Mouse (Mus musculus) CH12.LX (cell line): Measurements from ENCODE around the gene Tspan15. TPM values are rescaled to one million over a fixed set of nuclear protein-coding genes. Genes with fewer than 3 reads are reported as not detected.

ENCODE experiments used
- DNase-seq: peaks from one replicate; pipeline ENCODE4 v3.0.0-alpha.2; 2013; ENCODE audit errors: extremely low read depth
- H3K27ac ChIP-seq: 2 replicates; pipeline ENCODE4 v1.5.1; 2012; ENCODE audit warnings: low read depth, mild to moderate bottlenecking, control low read depth, moderate library complexity; ENCODE audit not compliant: insufficient read depth
- H3K27me3 ChIP-seq: replicated peaks from 2 replicates; pipeline ENCODE3; 2012; ENCODE audit warnings: inconsistent platforms
- H3K36me3 ChIP-seq, 2 experiments: replicated peaks in 1 of 2; 2 replicates each; pipeline versions ENCODE3 to v1.6.1; 2012; ENCODE audit warnings: inconsistent platforms in 1 of 2, low read length in 1 of 2, mild to moderate bottlenecking in 1 of 2, mixed read lengths in 1 of 2, moderate library complexity in 1 of 2; ENCODE audit not compliant: control insufficient read depth in 1 of 2, insufficient read depth in 1 of 2
- H3K4me1 ChIP-seq, 2 experiments: 2 replicates each; pipeline ENCODE4 v1.6.1; 2012; ENCODE audit warnings: inconsistent platforms in 1 of 2, moderate library complexity in 1 of 2; ENCODE audit not compliant: insufficient read depth in 2 of 2, control insufficient read depth in 1 of 2
- H3K4me2 ChIP-seq: 2 replicates; pipeline ENCODE4 v1.6.1; 2012; ENCODE audit warnings: low read depth, mild to moderate bottlenecking, control low read depth; ENCODE audit not compliant: poor library complexity, insufficient read depth, severe bottlenecking
- H3K4me3 ChIP-seq, 3 experiments: fragments of 150-350 bp in 1 of 3; sonication (generic) in 1 of 3; replicated peaks in 1 of 3; 2 replicates each; pipeline versions ENCODE3 to v1.5.1; 2011 to 2012; ENCODE audit warnings: low read depth in 2 of 3, low read length in 2 of 3, mild to moderate bottlenecking in 2 of 3, moderate library complexity in 2 of 3, control low read depth in 1 of 3, improper control_type of control experiment in 1 of 3, inconsistent platforms in 1 of 3, mixed read lengths in 1 of 3; ENCODE audit not compliant: poor library complexity in 1 of 3
- H3K79me2 ChIP-seq: replicated peaks from 2 replicates; pipeline ENCODE4 v1.6.1; 2012; ENCODE audit warnings: mild to moderate bottlenecking, moderate library complexity; ENCODE audit not compliant: control insufficient read depth, poor library complexity, insufficient read depth, severe bottlenecking; ENCODE audit errors: extremely low read depth
- H3K9ac ChIP-seq: 2 replicates; pipeline ENCODE4 v1.6.1; 2012; ENCODE audit warnings: low read depth, mild to moderate bottlenecking, control low read depth, moderate library complexity; ENCODE audit not compliant: insufficient read depth
- H3K9me3 ChIP-seq: replicated peaks from 2 replicates; pipeline ENCODE3; 2012; ENCODE audit warnings: low read length, inconsistent platforms, mixed read lengths
- BHLHE40 ChIP-seq: IDR thresholded peaks from 2 replicates; pipeline ENCODE4 v1.6.1; 2011; ENCODE audit warnings: mild to moderate bottlenecking, low read depth, low read length, improper control_type of control experiment
- CHD2 ChIP-seq: IDR thresholded peaks from 2 replicates; pipeline ENCODE4 v1.6.1; 2011; ENCODE audit warnings: low read length, improper control_type of control experiment
- ELF1 ChIP-seq: IDR thresholded peaks from 2 replicates; pipeline ENCODE4 v1.6.1; 2014; ENCODE audit warnings: low read depth, mild to moderate bottlenecking, inconsistent platforms, low read length, improper control_type of control experiment
- ETS1 ChIP-seq: conservative IDR thresholded peaks from 2 replicates; pipeline ENCODE4 v1.6.1; 2012; ENCODE audit warnings: low read depth, mild to moderate bottlenecking, inconsistent platforms, low read length, improper control_type of control experiment, moderate library complexity
- GABPA ChIP-seq: IDR thresholded peaks from 2 replicates; pipeline ENCODE4 v1.6.1; 2012; ENCODE audit warnings: low read depth, low read length, improper control_type of control experiment, inconsistent platforms; ENCODE audit not compliant: insufficient replicate concordance
- HCFC1 ChIP-seq: IDR thresholded peaks from 2 replicates; pipeline ENCODE4 v1.6.1; 2012; ENCODE audit warnings: low read depth, mild to moderate bottlenecking, inconsistent platforms, low read length, improper control_type of control experiment
- IRF4 ChIP-seq: IDR thresholded peaks from 2 replicates; pipeline ENCODE4 v1.6.1; 2014; ENCODE audit warnings: low read depth, mild to moderate bottlenecking, inconsistent platforms, low read length, improper control_type of control experiment
- KAT2A ChIP-seq: IDR thresholded peaks from 2 replicates; pipeline ENCODE4 v1.6.1; 2012; ENCODE audit warnings: low read length, improper control_type of control experiment, inconsistent platforms; ENCODE audit not compliant: insufficient replicate concordance
- MAX ChIP-seq: IDR thresholded peaks from 2 replicates; pipeline ENCODE4 v1.6.1; 2011; ENCODE audit warnings: low read length, improper control_type of control experiment
- MAZ ChIP-seq: IDR thresholded peaks from 2 replicates; pipeline ENCODE4 v1.6.1; 2012; ENCODE audit warnings: low read depth, mild to moderate bottlenecking, inconsistent platforms, low read length, improper control_type of control experiment, moderate library complexity
- MEF2A ChIP-seq: IDR thresholded peaks from 2 replicates; pipeline ENCODE4 v1.6.1; 2014; ENCODE audit warnings: low read depth, mild to moderate bottlenecking, inconsistent platforms, low read length, improper control_type of control experiment, borderline replicate concordance
- MXI1 ChIP-seq: IDR thresholded peaks from 2 replicates; pipeline ENCODE4 v1.6.1; 2011; ENCODE audit warnings: mild to moderate bottlenecking, low read depth, low read length, improper control_type of control experiment
- MYC ChIP-seq: IDR thresholded peaks from 2 replicates; pipeline ENCODE4 v1.6.1; 2011; ENCODE audit warnings: low read depth, mild to moderate bottlenecking, improper control_type of control experiment, low read length
- NELFE ChIP-seq: IDR thresholded peaks from 2 replicates; pipeline ENCODE4 v1.6.1; 2011; ENCODE audit warnings: low read depth, low read length, improper control_type of control experiment
- PAX5 ChIP-seq: IDR thresholded peaks from 2 replicates; pipeline ENCODE4 v1.6.1; 2012; ENCODE audit warnings: low read length, inconsistent platforms, mixed read lengths
- POLR2A ChIP-seq: IDR thresholded peaks from 2 replicates; pipeline ENCODE4 v1.6.1; 2011; ENCODE audit warnings: low read depth, mild to moderate bottlenecking, improper control_type of control experiment, low read length
- POLR2AphosphoS2 ChIP-seq: IDR thresholded peaks from 2 replicates; pipeline ENCODE4 v1.6.1; 2011; ENCODE audit warnings: low read depth, low read length, improper control_type of control experiment
- SMC3 ChIP-seq: IDR thresholded peaks from 2 replicates; pipeline ENCODE4 v1.6.1; 2011; ENCODE audit warnings: low read depth, low read length, improper control_type of control experiment
- TBP ChIP-seq: conservative IDR thresholded peaks from 2 replicates; pipeline ENCODE4 v1.6.1; 2011; ENCODE audit warnings: low read depth, low read length, improper control_type of control experiment
- USF2 ChIP-seq: conservative IDR thresholded peaks from 2 replicates; pipeline ENCODE4 v1.6.1; 2011; ENCODE audit warnings: low read depth, low read length, improper control_type of control experiment
- ZC3H11A ChIP-seq: IDR thresholded peaks from 2 replicates; pipeline ENCODE4 v1.6.1; 2012; ENCODE audit warnings: low read depth, mild to moderate bottlenecking, inconsistent platforms, low read length, improper control_type of control experiment
- ZMIZ1 ChIP-seq: IDR thresholded peaks from 2 replicates; pipeline ENCODE4 v1.6.1; 2012; ENCODE audit warnings: low read depth, mild to moderate bottlenecking, inconsistent platforms, low read length, improper control_type of control experiment
- ZNF384 ChIP-seq: IDR thresholded peaks from 2 replicates; pipeline ENCODE4 v1.6.1; 2012; ENCODE audit warnings: low read depth, low read length, improper control_type of control experiment, inconsistent platforms
- dilution Hi-C: fragments of 300-500 bp; cut with MboI; formaldehyde crosslinking; loops from 2 replicates; pipeline ENCODE4 v1.14.3; 2020; ENCODE audit warnings: low sequenced_read_pairs; ENCODE audit not compliant: extremely low pct_unique_long_range_greater_than_20kb, extremely low pct_ligation_motif_present
- in situ Hi-C: fragments of 300-500 bp; cut with MboI; formaldehyde crosslinking; loops from 3 replicates; pipeline ENCODE4 v1.14.3; 2019; ENCODE audit warnings: low sequenced_read_pairs, low pct_ligation_motif_present, low pct_unique_long_range_greater_than_20kb, mixed read lengths
- polyA plus RNA-seq: library from polyadenylated mRNA; unstranded; fragments of >175 nt; gene quantifications from 2 replicates; pipeline ENCODE4 v1.2.1, GENCODE M21; 2012; ENCODE audit warnings: low read depth; ENCODE audit not compliant: insufficient read length
- total RNA-seq, 2 experiments: library from RNA; depleted of rRNA; stranded (reverse); fragments of 300-350 nt in 1 of 2; fragments of >200 nt in 1 of 2; gene quantifications; 2 replicates each; pipeline ENCODE4 v1.2.3; 2012 to 2014

Tspan15 gene
- total and polyA plus RNA-seq, 3 experiments, result 0.12 to 0.30 TPM; not detected in 1

DNA sequence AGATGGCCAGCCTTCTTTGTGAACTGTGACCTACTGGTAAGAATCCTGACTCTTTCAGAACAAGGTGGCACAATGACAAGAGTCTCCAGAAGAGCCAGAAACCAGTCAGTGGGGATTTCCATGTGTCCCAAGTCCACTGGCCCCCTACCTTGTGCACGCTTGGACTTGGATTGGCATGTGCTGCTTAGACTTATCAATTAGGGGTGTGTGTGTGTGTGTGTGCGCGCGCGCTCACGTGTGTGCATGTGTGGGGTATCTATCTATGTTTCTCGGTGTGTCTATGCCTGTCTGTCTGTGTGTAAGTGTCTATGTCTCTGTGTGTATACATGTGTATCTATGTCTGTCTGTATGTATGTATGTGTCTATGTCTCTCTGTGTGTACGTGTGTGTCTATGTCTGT, 15.4 kb downstream of the Tspan15 start:
- H3K27ac ChIP-seq, result no peak overlapping the region
- no peak overlapping the region for H3K4me3 ChIP-seq
- peaks cover 9 to 14% of the 10 kb centered on the region in 2 experiments; a peak in 3 of 4 replicates for H3K4me1 ChIP-seq
- DNase-seq, result no peak
- no peaks in the 10 kb centered on the region for H3K36me3 ChIP-seq
- no peaks in the 10 kb centered on the region for H3K9me3 ChIP-seq
- in situ Hi-C loops (no loop called here), dilution Hi-C loops (no loop called here)
- no peak overlapping the region for H3K9ac ChIP-seq
- TF ChIP-seq ZNF384 (no peak), MAX (no peak), CHD2 (no peak), ZMIZ1 (no peak), KAT2A (no peak), MXI1 (no peak), POLR2AphosphoS2 (no peak), ETS1 (no peak), MYC (no peak), BHLHE40 (no peak), USF2 (no peak), HCFC1 (no peak), POLR2A (no peak), GABPA (no peak), NELFE (no peak), ZC3H11A (no peak)
- H3K4me2 ChIP-seq, result no peak overlapping the region
- peaks cover 45% of the 10 kb centered on the region for H3K27me3 ChIP-seq
- no peaks in the 10 kb centered on the region for H3K79me2 ChIP-seq

DNA sequence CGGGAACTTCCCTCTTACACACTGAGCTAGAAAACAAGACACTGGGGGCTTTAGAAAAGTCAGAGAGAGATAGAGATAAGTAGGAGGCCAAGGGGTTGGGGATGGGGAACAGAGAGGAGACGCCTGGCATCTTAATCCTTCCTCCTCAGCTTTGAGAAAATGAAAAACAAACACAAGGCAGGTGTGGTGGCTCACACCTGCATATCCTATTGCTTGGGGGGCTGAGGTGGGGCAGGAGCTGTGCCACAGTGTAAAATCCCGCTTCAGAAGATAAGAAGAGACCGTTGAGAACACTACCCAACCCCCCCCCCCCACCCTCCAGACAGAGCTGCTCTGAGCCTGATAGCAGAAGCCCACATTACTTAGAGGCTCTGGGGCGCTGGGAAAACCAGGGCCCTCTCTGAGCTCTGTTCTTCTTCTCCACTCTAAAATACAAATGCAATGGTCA, 15.9 kb downstream of the Tspan15 start:
- no peak overlapping the region for H3K4me3 ChIP-seq
- H3K27ac ChIP-seq, result no peak overlapping the region
- peaks cover 9 to 14% of the 10 kb centered on the region in 2 experiments; a peak in 3 of 4 replicates for H3K4me1 ChIP-seq
- in situ Hi-C loops, result no loop called here
- H3K79me2 ChIP-seq, result no peaks in the 10 kb centered on the region
- no peak overlapping the region for H3K4me2 ChIP-seq
- no peaks in the 10 kb centered on the region for H3K9me3 ChIP-seq
- no peak overlapping the region for H3K9ac ChIP-seq
- no peak for TF ChIP-seq SMC3
- no peak for TF ChIP-seq ZC3H11A
- no peak for TF ChIP-seq MAX
- no peak for TF ChIP-seq TBP
- no peak for TF ChIP-seq IRF4
- TF ChIP-seq PAX5, result no peak
- TF ChIP-seq ELF1, result no peak
- TF ChIP-seq MAZ, result no peak
- no peak for TF ChIP-seq POLR2A
- TF ChIP-seq MEF2A, result no peak
- peaks cover 46% of the 10 kb centered on the region for H3K27me3 ChIP-seq
- no peak for DNase-seq
- H3K36me3 ChIP-seq, result no peaks in the 10 kb centered on the region
- dilution Hi-C loops, result no loop called here
